Mouse (Mus musculus): ENCODE data around the gene Cd207. TPM values are rescaled to one million over a fixed set of nuclear protein-coding genes. Genes with fewer than 3 reads are reported as not detected.

Cd207 gene
- polyA plus RNA-seq, 1 experiment from 2014 or later: not detected

DNA sequence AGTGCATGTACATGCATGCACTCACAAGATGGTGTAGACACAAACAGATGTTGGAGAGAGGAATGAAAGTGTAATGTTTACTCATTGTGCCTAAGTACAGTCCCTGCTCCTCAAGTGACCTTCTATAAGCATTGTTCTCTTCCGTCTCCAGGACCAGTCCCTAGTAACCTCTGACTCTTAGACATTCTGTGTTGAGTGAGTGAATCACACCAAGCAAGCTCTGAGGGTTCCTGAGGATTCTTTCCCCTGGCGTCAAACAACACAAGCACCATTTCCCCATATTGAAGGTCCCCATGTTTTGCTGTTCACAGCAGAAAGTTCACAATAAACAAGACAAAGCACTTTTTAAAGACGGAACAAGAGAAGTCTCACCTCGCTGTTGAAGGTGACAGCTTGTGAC lies 45.8 kb downstream of the Cd207 start:
- Histone ChIP-seq H3K27me3 (replicated peaks; ENCODE audit: control insufficient read depth, insufficient read depth, low read length) (no peaks in the 10 kb centered on the region), H3K4me1 (ENCODE audit: control insufficient read depth, insufficient read depth, low read length) (no peaks in the 10 kb centered on the region), H3K4me2 (ENCODE audit: low read length) (no peak overlapping the region), H3K9ac (ENCODE audit: low read length) (no peak overlapping the region), H3K9me3 (replicated peaks; ENCODE audit: control insufficient read depth, low read length) (no peaks in the 10 kb centered on the region), H3K4me3 (ENCODE audit: low read depth, low read length) (no peak overlapping the region), H3K27ac (ENCODE audit: low read depth, low read length) (no peak overlapping the region), H3K36me3 (ENCODE audit: control insufficient read depth, insufficient read depth, low read length) (no peaks in the 10 kb centered on the region)
- no peak for DNase-seq (ENCODE audit: low spot score)
- no peak for ATAC-seq
- 78% methylated on average over 4 of the region's 4 CpGs for WGBS

DNA sequence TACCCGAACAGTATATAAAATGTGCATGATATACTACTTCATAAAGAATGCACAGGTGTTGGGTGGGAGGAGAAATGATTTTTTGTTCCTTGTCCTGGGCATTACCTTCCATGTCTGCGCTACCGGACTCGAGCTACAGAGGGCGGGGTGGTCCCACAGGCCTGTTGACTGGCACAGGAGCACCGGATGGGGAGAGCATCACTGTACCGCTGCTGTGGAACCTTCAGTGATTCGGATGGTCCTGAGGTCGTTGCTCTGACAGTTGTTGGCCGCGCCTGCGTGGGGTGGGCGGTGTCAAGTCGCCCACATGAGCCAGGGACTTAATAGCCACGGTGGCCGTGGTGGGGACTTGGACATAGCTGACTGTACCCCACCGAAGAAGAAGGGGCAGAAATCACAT lies 50.9 kb downstream of the Cd207 start:
- DNase-seq (ENCODE audit: low spot score) (no peak), ATAC-seq (no peak)
- H3K4me2 ChIP-seq (ENCODE audit: low read length): no peak overlapping the region
- no peaks in the 10 kb centered on the region for H3K27me3 ChIP-seq (replicated peaks; ENCODE audit: control insufficient read depth, insufficient read depth, low read length)
- WGBS: 75% methylated on average over 17 of the region's 17 CpGs
- H3K4me1 ChIP-seq (ENCODE audit: control insufficient read depth, insufficient read depth, low read length): no peaks in the 10 kb centered on the region
- H3K36me3 ChIP-seq (ENCODE audit: control insufficient read depth, insufficient read depth, low read length): no peaks in the 10 kb centered on the region
- no peak overlapping the region for H3K4me3 ChIP-seq (ENCODE audit: low read depth, low read length)
- no peaks in the 10 kb centered on the region for H3K9me3 ChIP-seq (replicated peaks; ENCODE audit: control insufficient read depth, low read length)
- H3K27ac ChIP-seq (ENCODE audit: low read depth, low read length): no peak overlapping the region
- H3K9ac ChIP-seq (ENCODE audit: low read length): no peak overlapping the region

Other genes with a start within 250 kb of the Cd207 start
- 34.9 and 49.5 TPM in 2 replicates for gene Tet3, start 218.8 kb downstream of the Cd207 start, polyA plus RNA-seq (2014; fragmentation: Nextera tagmentation; extraction: Ambion mirVana)
- gene Dguok, start 170.9 kb downstream of the Cd207 start, polyA plus RNA-seq (2014; fragmentation: Nextera tagmentation; extraction: Ambion mirVana): 63.9 and 71.1 TPM in 2 replicates
- 1.2 and 1.9 TPM in 2 replicates for gene Actg2, start 141.6 kb downstream of the Cd207 start, polyA plus RNA-seq (2014; fragmentation: Nextera tagmentation; extraction: Ambion mirVana)
- 56.5 and 62.7 TPM in 2 replicates for gene Stambp, start 105.1 kb downstream of the Cd207 start, polyA plus RNA-seq (2014; fragmentation: Nextera tagmentation; extraction: Ambion mirVana)
- not detected in 2 replicates for gene Clec4f, start 21.7 kb downstream of the Cd207 start, polyA plus RNA-seq (2014; fragmentation: Nextera tagmentation; extraction: Ambion mirVana)
- gene Vax2, start 33.4 kb upstream of the Cd207 start, polyA plus RNA-seq (2014; fragmentation: Nextera tagmentation; extraction: Ambion mirVana): not detected in 2 replicates
- gene Atp6v1b1, start 65.1 kb upstream of the Cd207 start, polyA plus RNA-seq (2014; fragmentation: Nextera tagmentation; extraction: Ambion mirVana): not detected in 2 replicates
- not detected in 2 replicates for gene Ankrd53, start 84.8 kb upstream of the Cd207 start, polyA plus RNA-seq (2014; fragmentation: Nextera tagmentation; extraction: Ambion mirVana)
- 63.5 and 76.4 TPM in 2 replicates for gene Tex261, start 98.0 kb upstream of the Cd207 start, polyA plus RNA-seq (2014; fragmentation: Nextera tagmentation; extraction: Ambion mirVana)
- gene Nagk, start 117.1 kb upstream of the Cd207 start, polyA plus RNA-seq (2014; fragmentation: Nextera tagmentation; extraction: Ambion mirVana): 78.5 and 85.9 TPM in 2 replicates
- 30.1 and 32.0 TPM in 2 replicates for gene Paip2b, start 153.9 kb upstream of the Cd207 start, polyA plus RNA-seq (2014; fragmentation: Nextera tagmentation; extraction: Ambion mirVana)
- gene Zfp638, start 189.3 kb upstream of the Cd207 start, polyA plus RNA-seq (2014; fragmentation: Nextera tagmentation; extraction: Ambion mirVana): 91.4 and 114 TPM in 2 replicates

Data from forebrain, embryonic 14.5 days (tissue).